Mouse (Mus musculus) small intestine, adult 2 months (tissue): ENCODE data around the gene Nipal3. TPM values are rescaled to one million over a fixed set of nuclear protein-coding genes. Genes with fewer than 3 reads are reported as not detected.
A peak's percentile ranks its signal among the peaks of the same experiment; 100 is the strongest.

Experiments
- H3K27ac ChIP-seq: fragments of 200-500 bp; 2 replicates; pipeline ENCODE4 v1.5.1; 2012; ENCODE audit warnings: low read depth, low read length, control low read depth, inconsistent platforms; ENCODE audit not compliant: insufficient read depth
- H3K27me3 ChIP-seq: fragments of 200-500 bp; 2 replicates; pipeline ENCODE4 v1.6.1; 2012; ENCODE audit warnings: mild to moderate bottlenecking, moderate library complexity, low read length, inconsistent platforms; ENCODE audit not compliant: control insufficient read depth, insufficient read depth
- H3K36me3 ChIP-seq: fragments of 200-500 bp; 2 replicates; pipeline ENCODE4 v1.6.1; 2012; ENCODE audit warnings: mild to moderate bottlenecking, low read length, control low read depth, inconsistent platforms; ENCODE audit not compliant: control insufficient read depth, insufficient read depth
- H3K4me1 ChIP-seq: fragments of 200-500 bp; 2 replicates; pipeline ENCODE4 v1.6.1; 2012; ENCODE audit warnings: low read length, inconsistent platforms, mixed read lengths; ENCODE audit not compliant: control insufficient read depth, insufficient read depth, insufficient read length
- H3K4me3 ChIP-seq: fragments of 200-500 bp; 2 replicates; pipeline ENCODE4 v1.5.1; 2012; ENCODE audit warnings: low read depth, mild to moderate bottlenecking, control low read depth, inconsistent platforms, low read length, moderate library complexity
- CTCF ChIP-seq: fragments of 200-500 bp; IDR thresholded peaks from 2 replicates; pipeline ENCODE4 v1.5.1; 2012; ENCODE audit warnings: low read depth, mild to moderate bottlenecking, control low read depth, inconsistent platforms, low read length, moderate library complexity, mixed read lengths; ENCODE audit not compliant: insufficient replicate concordance, insufficient read length; ENCODE audit errors: extremely low read depth
- POLR2A ChIP-seq: fragments of 200-500 bp; IDR thresholded peaks from 2 replicates; pipeline ENCODE4 v1.6.1; 2012; ENCODE audit warnings: low read depth, mild to moderate bottlenecking, control low read depth, inconsistent platforms, low read length, moderate library complexity
- WGBS: fragments of 180-500 bp; shearing (Covaris S2); methylation state at CpG from one replicate; pipeline ENCODE4 v1.1.7; 2018; 5-methylcytosine and 5-hydroxymethylcytosine counted together
- polyA plus RNA-seq: library from polyadenylated mRNA; depleted of rRNA; stranded (reverse); fragments of >200 nt; gene quantifications from 2 replicates; pipeline ENCODE4 v1.2.3, GENCODE M21; 2012

The Nipal3 gene
- polyA plus RNA-seq, 1 experiment = 32.7 TPM

DNA sequence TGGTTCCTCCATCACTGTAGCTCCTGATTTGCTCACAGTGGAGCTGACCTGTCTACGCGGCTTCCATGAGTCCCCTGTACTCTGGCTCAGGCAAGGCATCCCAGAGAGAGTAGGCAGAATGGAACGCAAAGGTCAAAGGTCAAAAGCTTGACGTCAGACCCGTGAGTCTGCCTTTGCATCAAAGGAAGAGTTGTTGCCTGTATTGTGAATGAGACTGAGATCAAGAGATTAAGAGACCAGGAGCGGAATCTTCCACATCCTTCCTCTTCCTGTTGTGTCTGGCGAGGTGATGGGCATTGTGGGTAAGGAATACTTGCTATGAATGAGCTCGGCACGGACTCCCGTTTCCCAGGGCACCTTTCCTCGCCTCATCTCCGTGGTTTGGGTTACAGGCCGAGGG lies 58.5 kb downstream of the Nipal3 start:
- no peaks in the 10 kb centered on the region; the same call in none of the 2 replicates for H3K27me3 ChIP-seq
- H3K27ac ChIP-seq = no peak overlapping the region
- no peaks in the 10 kb centered on the region for H3K36me3 ChIP-seq
- peaks cover 14% of the 10 kb centered on the region; the same call in 1 of the 2 replicates for H3K4me1 ChIP-seq
- H3K4me3 ChIP-seq = no peak overlapping the region
- 46% methylated on average over 13 of the region's 13 CpGs for WGBS
- TF ChIP-seq POLR2A = no peak
- no peak for TF ChIP-seq CTCF

DNA sequence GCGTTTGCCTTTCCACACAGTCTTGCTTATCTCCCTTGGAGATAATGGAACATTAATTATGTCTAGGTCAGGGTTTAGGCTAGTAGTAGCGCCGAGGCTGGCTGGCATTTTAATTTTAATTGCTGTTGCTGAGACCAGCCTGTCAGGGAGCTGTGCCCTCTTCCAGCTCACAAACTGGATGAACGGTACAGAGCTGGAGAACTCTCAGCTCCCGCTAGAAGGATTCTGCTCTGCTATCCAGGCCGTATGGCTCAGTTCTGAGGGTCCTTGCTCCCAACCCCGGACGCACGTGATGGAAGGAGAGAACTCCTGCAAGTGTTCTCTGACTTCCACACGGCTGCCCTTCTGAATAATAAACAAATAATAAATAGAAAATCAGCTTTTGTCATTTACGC lies 60.4 kb downstream of the Nipal3 start:
- Histone ChIP-seq H3K27ac (peak overlapping the region; percentile 68), H3K4me3 (peak overlapping the region; percentile 97), H3K36me3 (no peaks in the 10 kb centered on the region), H3K4me1 (peaks cover 12% of the 10 kb centered on the region; the same call in 1 of the 2 replicates), H3K27me3 (no peaks in the 10 kb centered on the region; the same call in none of the 2 replicates)
- TF ChIP-seq POLR2A (no peak), CTCF (no peak)
- 12% methylated on average over 11 of the region's 11 CpGs for WGBS

DNA sequence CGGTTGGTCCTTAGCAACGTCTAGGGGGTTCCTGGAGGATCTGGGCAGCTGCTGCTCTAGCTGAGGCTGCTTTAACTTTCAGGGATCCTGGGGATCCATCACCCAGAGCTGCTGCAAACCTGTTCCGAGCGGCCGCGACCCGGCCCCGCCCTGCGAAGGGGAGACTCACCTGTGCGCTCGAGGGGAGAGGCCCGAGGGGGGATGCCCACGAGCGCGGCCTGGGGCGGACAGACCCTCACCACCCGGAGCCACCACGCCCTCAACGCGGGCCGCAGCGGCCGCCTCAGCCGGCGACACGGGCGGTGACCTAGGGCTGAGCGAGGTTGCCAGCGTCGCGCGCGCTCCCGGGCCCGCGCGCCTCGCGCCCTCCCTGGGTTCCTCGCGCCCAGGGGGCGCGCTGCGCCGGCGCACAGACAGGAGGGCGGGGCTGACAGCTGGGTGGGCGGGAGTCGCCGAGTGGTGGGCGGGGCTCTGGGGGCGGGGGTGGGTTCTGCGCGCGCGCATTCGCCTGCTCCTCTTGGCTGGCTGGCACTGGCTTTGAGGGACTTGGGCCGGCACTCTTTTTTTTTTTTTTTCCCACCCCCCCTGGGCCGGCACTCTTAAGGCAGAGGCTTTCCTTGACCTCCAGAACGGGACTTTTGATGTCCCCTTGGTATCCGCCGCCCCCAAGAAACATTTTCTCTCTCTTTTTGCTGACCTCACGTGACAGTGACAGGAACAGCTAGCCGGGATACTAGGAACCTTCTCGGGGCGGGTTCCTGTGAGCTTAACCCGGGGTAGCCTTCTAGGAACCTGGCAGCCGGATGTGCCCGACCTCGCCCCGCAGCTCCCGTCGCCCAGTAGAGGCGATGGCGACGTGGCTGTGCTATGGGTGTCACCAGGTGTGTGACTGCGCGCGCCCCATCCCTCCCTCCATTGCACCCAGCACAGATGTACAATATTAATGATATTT lies 61.1 kb downstream of the Nipal3 start, which contains the start of gene Rcan3:
Gene Rcan3, minus strand, starts transcription at position 411 of the 952 bp plus-strand sequence.
- Histone ChIP-seq H3K27me3 (no peaks in the 10 kb centered on the region; the same call in 1 of the 2 replicates), H3K4me3 (peak within 1 kb of the TSS; percentile 97), H3K27ac (peak within 1 kb of the TSS; percentile 68), H3K4me1 (peaks cover 10% of the 10 kb centered on the region; the same call in 1 of the 2 replicates), H3K36me3 (no peaks in the 10 kb centered on the region)
- no peak for TF ChIP-seq CTCF
- WGBS = under 1% methylated on average over 77 of the region's 79 CpGs

DNA sequence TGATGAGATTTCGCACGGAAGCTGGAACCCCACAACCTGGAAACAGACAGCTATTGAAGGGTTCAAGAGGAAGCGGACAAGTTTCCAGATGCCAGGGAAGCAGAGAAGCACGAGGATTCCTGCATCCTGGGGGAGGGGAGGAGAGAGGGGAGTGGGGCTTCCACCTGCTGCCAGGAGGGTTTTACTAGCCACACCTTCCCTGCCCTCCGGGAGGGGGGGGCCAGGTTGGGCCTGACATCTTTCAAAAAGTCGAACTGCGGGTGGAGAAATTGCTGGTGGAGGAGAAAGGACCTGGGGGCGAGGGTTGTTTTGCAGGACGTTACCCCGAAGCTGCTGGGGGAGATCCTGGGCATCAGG lies 61.8 kb downstream of the Nipal3 start:
- 23% methylated on average over 10 of the region's 10 CpGs for WGBS

DNA sequence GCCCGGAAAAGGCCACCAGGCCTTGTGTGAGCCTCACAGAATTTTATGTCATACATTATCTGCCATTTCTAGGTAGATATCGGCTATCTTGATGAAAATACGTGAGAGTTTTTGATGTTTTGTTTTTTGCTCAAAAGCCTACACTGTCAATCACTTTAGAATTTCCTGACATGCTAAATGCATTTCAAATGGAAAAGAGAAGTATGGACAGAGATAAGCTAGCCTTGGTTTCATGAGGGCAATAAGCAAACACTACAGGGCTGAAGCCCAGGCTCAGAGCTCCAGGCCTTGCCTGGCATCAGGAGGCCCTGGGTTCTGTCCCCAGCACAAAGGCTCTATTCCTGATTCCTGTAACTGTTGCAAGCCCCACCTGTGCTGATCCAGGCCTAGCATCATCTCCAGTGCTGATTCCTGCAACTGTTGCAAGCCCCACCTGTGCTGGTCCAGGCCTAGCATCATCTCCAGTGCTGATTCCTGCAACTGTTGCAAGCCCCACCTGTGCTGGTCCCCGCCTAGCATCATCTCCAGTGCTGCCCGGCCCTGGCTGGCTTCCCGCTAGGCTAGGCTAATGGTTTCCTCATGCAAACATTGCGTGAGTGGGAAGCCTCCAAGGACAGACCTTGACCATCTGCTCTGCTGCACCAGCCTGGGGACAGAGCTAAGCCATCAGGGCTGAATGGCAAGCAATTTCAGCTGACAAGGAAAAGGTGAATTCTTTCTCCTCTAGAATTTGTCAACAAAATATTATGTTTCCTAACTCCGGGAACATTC lies 64.7 kb downstream of the Nipal3 start:
- 60% methylated on average over 8 of the region's 8 CpGs for WGBS
- TF ChIP-seq CTCF = no peak
- no peak overlapping the region for H3K4me3 ChIP-seq
- H3K27me3 ChIP-seq = no peaks in the 10 kb centered on the region
- H3K27ac ChIP-seq = no peak overlapping the region
- H3K36me3 ChIP-seq = no peaks in the 10 kb centered on the region
- H3K4me1 ChIP-seq = peaks cover 2% of the 10 kb centered on the region; the same call in 1 of the 2 replicates

More for the DNA sequence above, 61.8 kb downstream of the Nipal3 start:
- no peaks in the 10 kb centered on the region; the same call in 1 of the 2 replicates for H3K27me3 ChIP-seq
- H3K36me3 ChIP-seq = no peaks in the 10 kb centered on the region
- 0 out of 2 replicates have a peak overlapping the region, but pooled peaks have one; percentile 11 for H3K27ac ChIP-seq
- H3K4me3 ChIP-seq = peak overlapping the region; percentile 97
- H3K4me1 ChIP-seq = peaks cover 10% of the 10 kb centered on the region; the same call in 1 of the 2 replicates
- TF ChIP-seq CTCF (no peak), POLR2A (no peak)

DNA sequence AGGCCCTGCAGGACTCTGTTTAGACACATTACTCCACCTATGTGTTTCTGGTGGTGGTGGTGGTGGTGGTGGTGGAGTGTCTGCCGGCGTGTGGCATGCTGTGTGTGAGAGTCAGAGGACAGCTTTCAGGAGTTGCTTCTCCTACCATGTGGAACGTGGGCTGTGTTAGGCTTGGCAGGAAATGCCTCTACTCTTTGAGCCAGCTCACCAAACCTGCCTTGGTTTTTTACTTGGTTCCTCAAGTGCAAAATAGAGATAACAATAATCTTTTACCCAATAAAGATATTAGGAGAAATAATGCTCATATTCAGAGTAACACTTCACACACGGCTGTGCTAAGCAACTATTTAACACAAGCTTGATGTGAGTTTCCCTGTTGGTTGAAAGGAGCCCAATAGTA lies 65.5 kb downstream of the Nipal3 start:
- H3K36me3 ChIP-seq = no peaks in the 10 kb centered on the region
- no peak overlapping the region for H3K27ac ChIP-seq
- peaks cover under 1% of the 10 kb centered on the region; the same call in 1 of the 2 replicates for H3K4me1 ChIP-seq
- 68% methylated on average over 4 of the region's 4 CpGs for WGBS
- no peak overlapping the region for H3K4me3 ChIP-seq
- TF ChIP-seq POLR2A (no peak), CTCF (no peak)
- H3K27me3 ChIP-seq = no peaks in the 10 kb centered on the region
